Mouse (Mus musculus): ENCODE measurements around the gene Grwd1. TPM values are rescaled to one million over a fixed set of nuclear protein-coding genes. Genes with fewer than 3 reads are reported as not detected.

Grwd1 gene
- total RNA-seq, 1 experiment = 107 TPM

- Histone ChIP-seq H3K4me1 (ENCODE audit: control insufficient read depth in 2 of 2, insufficient read depth in 2 of 2, low read length in 2 of 2, poor library complexity in 1 of 2) (peaks cover 2 to 22% of the 10 kb centered on the region in 2 experiments; a peak in 1 of 4 replicates), H3K9me3 (ENCODE audit: control insufficient read depth, insufficient read depth, low read depth, low read length) (no peaks in the 10 kb centered on the region), H3K4me3 (ENCODE audit: insufficient read depth in 1 of 2, low read depth in 1 of 2, low read length in 2 of 2, poor library complexity in 1 of 2, severe bottlenecking in 1 of 2) (no peak overlapping the region), H3K36me3 (ENCODE audit: control insufficient read depth, insufficient read depth, low read length, poor library complexity, severe bottlenecking) (peaks cover 57% of the 10 kb centered on the region), H3K9ac (ENCODE audit: insufficient read depth, low read depth, low read length, poor library complexity, severe bottlenecking) (no peak overlapping the region), H3K27ac (ENCODE audit: insufficient read depth, low read depth, low read length, poor library complexity, severe bottlenecking) (no peak overlapping the region)
- in situ Hi-C loops (cut with MboI; ENCODE audit: low sequenced_read_pairs in 2 of 2, unreplicated experiment in 2 of 2) = loop anchor here in 1 of 2 experiments (10.0 kb wide), 1 partner anchor 74 kb away; no protein-coding TSS in a partner anchor
- no peak for DNase-seq (ENCODE audit: low read depth, low spot score)
- TF ChIP-seq ZC3H11A (IDR thresholded peaks at IDR 0.05; ENCODE audit: borderline replicate concordance, low read depth, low read length) (no peak), MAFK (IDR thresholded peaks at IDR 0.05; ENCODE audit: insufficient read depth, low read depth, low read length) (no peak), ZNF384 (IDR thresholded peaks at IDR 0.05; ENCODE audit: low read depth, low read length) (no peak), HCFC1 (IDR thresholded peaks at IDR 0.05; ENCODE audit: borderline replicate concordance, insufficient read depth, low read length) (no peak)
Observed at GRCm38 (mm10) chr7:45808471-45808870, 22.3 kb downstream of the Grwd1 start.

- Histone ChIP-seq H3K9ac (ENCODE audit: insufficient read depth, low read depth, low read length, poor library complexity, severe bottlenecking) (no peak overlapping the region), H3K27ac (ENCODE audit: insufficient read depth, low read depth, low read length, poor library complexity, severe bottlenecking) (no peak overlapping the region), H3K36me3 (ENCODE audit: control insufficient read depth, insufficient read depth, low read length, poor library complexity, severe bottlenecking) (peaks cover 40% of the 10 kb centered on the region), H3K4me1 (ENCODE audit: control insufficient read depth in 2 of 2, insufficient read depth in 2 of 2, low read length in 2 of 2, poor library complexity in 1 of 2) (peaks cover 0 to 20% of the 10 kb centered on the region in 2 experiments; a peak in 1 of 4 replicates), H3K9me3 (ENCODE audit: control insufficient read depth, insufficient read depth, low read depth, low read length) (no peaks in the 10 kb centered on the region), H3K4me3 (ENCODE audit: insufficient read depth in 1 of 2, low read depth in 1 of 2, low read length in 2 of 2, poor library complexity in 1 of 2, severe bottlenecking in 1 of 2) (no peak overlapping the region)
- no peak for DNase-seq (ENCODE audit: low read depth, low spot score)
- TF ChIP-seq MAFK (IDR thresholded peaks at IDR 0.05; ENCODE audit: insufficient read depth, low read depth, low read length) (no peak), ZC3H11A (IDR thresholded peaks at IDR 0.05; ENCODE audit: borderline replicate concordance, low read depth, low read length) (no peak), ZNF384 (IDR thresholded peaks at IDR 0.05; ENCODE audit: low read depth, low read length) (no peak), CHD2 (IDR thresholded peaks at IDR 0.05; ENCODE audit: low read depth, low read length) (no peak), HCFC1 (IDR thresholded peaks at IDR 0.05; ENCODE audit: borderline replicate concordance, insufficient read depth, low read length) (no peak)
- in situ Hi-C loops (cut with MboI; ENCODE audit: low sequenced_read_pairs in 2 of 2, unreplicated experiment in 2 of 2) = loop anchor here in 1 of 2 experiments (10.0 kb wide), 1 partner anchor 71 kb away; no protein-coding TSS in a partner anchor
Observed at GRCm38 (mm10) chr7:45805941-45806340, 24.8 kb downstream of the Grwd1 start.

GRCm38 (mm10) chr7:45802551-45802950 is 28.2 kb downstream of the Grwd1 start:
- TF ChIP-seq CHD2 (IDR thresholded peaks at IDR 0.05; ENCODE audit: low read depth, low read length) (no peak), MAFK (IDR thresholded peaks at IDR 0.05; ENCODE audit: insufficient read depth, low read depth, low read length) (no peak), ZNF384 (IDR thresholded peaks at IDR 0.05; ENCODE audit: low read depth, low read length) (no peak), HCFC1 (IDR thresholded peaks at IDR 0.05; ENCODE audit: borderline replicate concordance, insufficient read depth, low read length) (no peak), ZC3H11A (IDR thresholded peaks at IDR 0.05; ENCODE audit: borderline replicate concordance, low read depth, low read length) (no peak)
- Histone ChIP-seq H3K36me3 (ENCODE audit: control insufficient read depth, insufficient read depth, low read length, poor library complexity, severe bottlenecking) (peaks cover 9% of the 10 kb centered on the region), H3K27ac (ENCODE audit: insufficient read depth, low read depth, low read length, poor library complexity, severe bottlenecking) (no peak overlapping the region), H3K4me1 (ENCODE audit: control insufficient read depth in 2 of 2, insufficient read depth in 2 of 2, low read length in 2 of 2, poor library complexity in 1 of 2) (peaks cover 6 to 26% of the 10 kb centered on the region in 2 experiments; a peak in 2 of 4 replicates), H3K9ac (ENCODE audit: insufficient read depth, low read depth, low read length, poor library complexity, severe bottlenecking) (no peak overlapping the region), H3K9me3 (ENCODE audit: control insufficient read depth, insufficient read depth, low read depth, low read length) (no peaks in the 10 kb centered on the region), H3K4me3 (ENCODE audit: insufficient read depth in 1 of 2, low read depth in 1 of 2, low read length in 2 of 2, poor library complexity in 1 of 2, severe bottlenecking in 1 of 2) (no peak overlapping the region)
- in situ Hi-C loops (cut with MboI; ENCODE audit: low sequenced_read_pairs in 2 of 2, unreplicated experiment in 2 of 2) = loop anchor here in 1 of 2 experiments (10.0 kb wide), 1 partner anchor 68 kb away; no protein-coding TSS in a partner anchor
- DNase-seq (ENCODE audit: low read depth, low spot score) = no peak

GRCm38 (mm10) chr7:45801348-45801747 is 29.4 kb downstream of the Grwd1 start:
- H3K9me3 ChIP-seq (ENCODE audit: control insufficient read depth, insufficient read depth, low read depth, low read length) = no peaks in the 10 kb centered on the region
- TF ChIP-seq HCFC1 (IDR thresholded peaks at IDR 0.05; ENCODE audit: borderline replicate concordance, insufficient read depth, low read length) (peak; percentile 66; the same call in 1 of the 2 replicates), MAFK (IDR thresholded peaks at IDR 0.05; ENCODE audit: insufficient read depth, low read depth, low read length) (no peak), CHD2 (IDR thresholded peaks at IDR 0.05; ENCODE audit: low read depth, low read length) (no peak), ZC3H11A (IDR thresholded peaks at IDR 0.05; ENCODE audit: borderline replicate concordance, low read depth, low read length) (peak; percentile 90; the same call in 1 of the 2 replicates), ZNF384 (IDR thresholded peaks at IDR 0.05; ENCODE audit: low read depth, low read length) (no peak)
- DNase-seq (ENCODE audit: low read depth, low spot score) = peak; percentile 92
- H3K4me1 ChIP-seq (ENCODE audit: control insufficient read depth in 2 of 2, insufficient read depth in 2 of 2, low read length in 2 of 2, poor library complexity in 1 of 2) = peaks cover 6 to 25% of the 10 kb centered on the region in 2 experiments; a peak in 2 of 4 replicates
- H3K27ac ChIP-seq (ENCODE audit: insufficient read depth, low read depth, low read length, poor library complexity, severe bottlenecking) = no peak overlapping the region
- H3K9ac ChIP-seq (ENCODE audit: insufficient read depth, low read depth, low read length, poor library complexity, severe bottlenecking) = peak overlapping the region; percentile 23; the same call in 1 of the 2 replicates
- H3K36me3 ChIP-seq (ENCODE audit: control insufficient read depth, insufficient read depth, low read length, poor library complexity, severe bottlenecking) = peaks cover 2% of the 10 kb centered on the region; the same call in 1 of the 2 replicates
- in situ Hi-C loops (cut with MboI; ENCODE audit: low sequenced_read_pairs in 2 of 2, unreplicated experiment in 2 of 2) = loop anchor here in 1 of 2 experiments (10.0 kb wide), 1 partner anchor 67 kb away; no protein-coding TSS in a partner anchor
- peak overlapping the region; percentile 49 to 54 for H3K4me3 ChIP-seq (ENCODE audit: insufficient read depth in 1 of 2, low read depth in 1 of 2, low read length in 2 of 2, poor library complexity in 1 of 2, severe bottlenecking in 1 of 2)

All from ES-E14 (cell line).